Mouse (Mus musculus): ENCODE measurements around the gene Tdp2.
"Not testable (repeated sequence)": the region's sequence is repeated elsewhere in the genome, so short reads cannot be mapped to it uniquely, and the experiment has no call there.

The Tdp2 gene

DNA sequence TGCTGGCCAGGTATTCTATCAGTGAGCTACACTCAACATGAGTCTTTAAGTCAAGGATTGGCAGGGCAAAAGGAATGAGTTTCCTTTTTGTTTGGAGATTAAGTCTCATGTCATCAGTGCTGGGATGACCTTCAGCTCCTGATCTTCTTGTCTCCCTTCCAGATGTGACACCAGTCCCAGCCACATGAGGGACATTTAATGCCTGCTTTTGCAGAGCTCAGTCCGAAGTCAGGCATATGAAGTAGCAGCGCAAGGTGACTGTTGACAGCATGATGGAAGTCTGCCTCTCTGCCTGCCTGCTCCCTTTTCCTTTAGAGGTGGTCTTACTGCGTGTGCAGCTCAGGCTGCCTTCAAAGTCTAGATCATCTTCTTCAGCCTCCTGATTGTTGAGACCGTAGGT is 6.8 kb upstream of the Tdp2 start:
- DNase-seq (ENCODE audit: low spot score): no peak

DNA sequence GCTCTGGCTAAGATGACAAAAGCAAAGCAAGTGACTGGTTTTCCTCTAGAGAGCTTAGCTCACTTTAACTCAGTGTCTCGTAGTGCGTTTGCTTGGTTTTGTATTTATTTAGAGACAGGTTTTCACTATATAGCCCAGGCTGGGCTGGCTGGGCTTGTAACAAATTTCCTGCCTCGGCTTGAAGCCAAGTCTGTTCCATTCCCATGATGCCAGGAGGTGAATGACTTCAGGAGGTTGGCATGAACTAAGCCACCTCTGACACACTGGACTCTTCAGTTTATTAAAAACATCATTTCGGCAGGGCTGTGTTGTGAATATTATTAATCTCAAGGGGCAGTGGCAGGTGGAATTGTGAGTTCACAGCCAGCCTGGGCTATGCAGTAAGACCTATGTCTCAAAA is 5.9 kb upstream of the Tdp2 start:
- no peak for DNase-seq (ENCODE audit: low spot score)

- DNase-seq (ENCODE audit: low spot score): no peak
These were observed 5.4 kb upstream of the Tdp2 start for GRCm38 (mm10) chr13:24826116-24826515.

DNA sequence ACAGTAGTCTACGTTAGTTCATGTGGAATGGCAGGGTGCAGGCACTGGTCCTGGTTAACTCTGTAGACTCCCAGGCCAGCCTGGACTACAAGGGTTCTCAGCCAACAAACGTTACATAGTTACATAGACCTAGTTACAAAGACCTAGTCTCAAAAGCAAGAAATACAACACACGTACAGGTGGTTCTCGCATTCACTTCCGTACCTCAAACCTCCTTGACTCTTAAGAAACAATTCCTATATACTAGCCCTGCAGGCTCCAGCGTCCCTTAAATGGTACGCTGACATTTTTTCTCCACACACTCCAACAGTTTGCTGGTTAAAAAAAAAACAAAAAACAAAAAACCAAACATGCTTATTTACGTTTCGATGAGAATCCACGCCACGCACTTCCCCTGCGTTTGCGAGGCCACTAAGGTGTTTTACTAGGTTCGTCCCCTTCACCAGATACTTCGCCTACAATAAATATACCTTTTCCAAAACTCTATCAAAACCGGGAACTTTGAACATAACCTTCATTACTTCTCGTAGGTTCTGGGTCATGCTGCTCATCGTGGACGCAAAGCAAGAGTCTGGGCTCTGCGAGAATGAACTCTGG is 625 bp upstream of the Tdp2 start:
- peak; percentile 58 for DNase-seq (ENCODE audit: low spot score)

DNA sequence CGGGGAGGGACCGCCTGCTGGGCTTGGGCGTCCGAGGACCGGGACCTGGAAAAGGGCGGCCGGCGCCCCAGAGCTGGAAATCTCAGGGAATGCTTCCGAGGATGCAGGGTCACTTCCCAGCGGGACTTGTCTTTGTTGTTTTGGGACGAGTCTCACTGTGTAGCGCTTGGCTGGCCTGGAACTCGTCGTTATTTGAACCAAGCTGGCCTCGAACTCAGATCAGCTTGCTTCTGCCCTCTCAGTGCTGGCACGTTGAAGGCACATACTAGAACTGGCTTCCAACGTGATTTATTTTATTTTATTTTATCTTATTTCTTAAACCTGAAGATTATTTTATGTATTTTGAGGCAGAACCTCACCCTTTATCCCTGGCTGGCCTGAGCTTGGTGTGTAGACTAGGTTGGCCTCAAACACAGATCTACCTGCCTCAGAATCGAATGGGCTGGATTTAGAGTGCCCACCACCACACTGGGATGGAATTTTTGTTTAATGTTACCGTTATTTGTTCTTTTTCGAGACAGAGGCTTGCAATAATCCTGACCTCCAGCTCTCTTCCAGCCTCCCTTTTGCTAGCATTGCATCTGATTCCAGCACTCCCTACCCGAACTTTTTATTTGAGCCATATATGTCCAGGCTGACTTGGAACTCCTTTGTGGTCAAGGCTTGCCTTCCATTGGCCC is 792 bp downstream of the Tdp2 start:
- DNase-seq (ENCODE audit: low spot score): no peak

- no peak for DNase-seq (ENCODE audit: low spot score)
These were observed 1.3 kb downstream of the Tdp2 start for GRCm38 (mm10) chr13:24832811-24833155.

GRCm38 (mm10) chr13:24837765-24838164 is 6.3 kb downstream of the Tdp2 start:
- DNase-seq (ENCODE audit: low spot score): not testable (repeated sequence)

- DNase-seq (ENCODE audit: low spot score): no peak
These were observed 8.4 kb downstream of the Tdp2 start for GRCm38 (mm10) chr13:24839831-24840230.

- DNase-seq (ENCODE audit: low spot score): no peak
These were observed 10.2 kb downstream of the Tdp2 start for GRCm38 (mm10) chr13:24841702-24842101.

DNA sequence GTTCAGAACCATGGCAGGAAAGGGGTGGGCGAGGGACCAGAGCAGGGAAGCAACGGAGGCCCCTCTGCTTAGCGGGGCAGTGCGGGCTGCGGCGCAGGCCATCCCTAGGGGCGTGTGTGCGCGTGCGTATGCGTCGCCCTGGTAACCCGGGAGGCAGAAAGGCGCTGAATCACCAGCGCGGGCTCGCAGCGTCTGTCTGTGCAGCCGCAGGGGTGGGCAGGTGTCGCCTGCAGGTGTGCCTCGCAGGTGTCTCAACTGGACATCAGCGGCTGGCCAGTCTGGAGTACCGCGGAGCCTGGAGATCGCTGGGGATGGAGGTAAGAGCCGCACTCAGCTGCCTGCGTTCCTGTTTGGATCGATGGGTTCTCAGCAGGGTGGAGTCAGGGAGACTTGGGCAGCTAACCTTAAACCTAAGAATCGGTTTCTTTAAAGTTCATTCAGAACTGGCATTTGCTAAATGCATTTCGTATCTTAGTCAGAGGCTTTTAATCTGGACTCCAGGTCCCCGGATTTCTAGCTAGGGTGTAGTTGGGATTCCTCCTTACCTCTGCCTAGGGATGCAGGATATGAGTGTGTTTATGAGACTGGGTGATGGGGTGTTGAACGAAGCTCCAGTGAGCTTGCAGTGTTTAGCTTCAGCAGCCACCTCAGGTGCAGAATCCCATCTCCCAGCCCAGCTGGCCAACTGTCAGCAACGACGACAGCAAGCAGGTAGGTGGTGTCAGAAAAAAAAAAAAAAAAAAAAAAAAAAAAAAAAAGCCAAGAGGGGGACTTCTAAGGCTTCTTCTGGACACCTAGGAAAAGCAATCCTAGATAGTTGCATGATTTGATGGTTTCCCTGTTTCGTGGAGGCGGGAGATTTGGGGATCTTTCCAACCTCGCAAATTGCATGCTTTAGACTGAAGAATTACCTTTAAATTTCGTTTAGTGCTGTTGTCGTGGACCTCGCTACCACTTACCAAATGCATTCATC is 13.8 kb downstream of the Tdp2 start, which contains the start of gene D130043K22Rik:
TSS of gene D130043K22Rik (plus strand) at position 153 of the 973 bp plus-strand sequence.
- peak; percentile 54 for DNase-seq (ENCODE audit: low spot score)

DNA sequence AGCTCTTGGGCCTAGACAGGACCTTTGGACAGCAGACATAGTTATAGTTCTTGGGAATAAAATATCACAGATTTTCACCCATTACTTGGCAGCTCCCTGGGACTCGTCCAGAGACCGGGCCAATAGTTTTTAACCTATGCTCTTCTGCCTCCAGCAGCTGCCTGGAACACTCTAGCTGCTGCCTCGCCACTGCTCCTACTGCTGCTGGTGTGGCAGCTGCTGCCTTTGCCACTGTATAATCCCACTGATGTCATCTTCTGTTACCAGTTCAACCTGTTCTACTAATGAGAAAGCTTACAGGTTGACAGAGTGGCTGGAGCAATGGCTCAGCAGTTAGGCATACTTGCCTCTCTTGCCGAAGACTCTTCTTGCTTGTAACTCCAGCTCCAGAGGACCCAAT is 17.8 kb downstream of the Tdp2 start:
- no peak for DNase-seq (ENCODE audit: low spot score)

GRCm38 (mm10) chr13:24851989-24852388 is 20.5 kb downstream of the Tdp2 start:
- DNase-seq (ENCODE audit: low spot score): no peak

GRCm38 (mm10) chr13:24852570-24852969 is 21.1 kb downstream of the Tdp2 start:
- no peak for DNase-seq (ENCODE audit: low spot score)

DNA sequence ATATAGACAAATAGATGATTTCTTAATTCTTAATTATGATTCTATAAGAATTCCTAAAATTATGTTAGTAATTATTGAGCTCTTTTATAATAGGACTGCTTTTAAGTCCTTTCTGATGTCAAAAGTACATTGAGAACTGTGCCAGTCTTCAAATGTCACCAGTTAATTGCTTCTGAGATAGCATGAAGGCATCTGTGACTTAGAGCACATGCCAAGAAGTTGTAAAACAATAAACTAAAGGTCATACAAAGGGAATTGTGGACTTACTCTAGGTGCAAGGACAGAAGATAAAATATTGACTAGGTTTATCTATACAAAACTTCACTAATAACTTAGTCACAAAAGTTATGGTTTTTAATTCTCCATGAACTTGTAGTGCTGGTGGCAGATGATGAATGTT is 27.6 kb downstream of the Tdp2 start:
- no peak for DNase-seq (ENCODE audit: low spot score)

DNA sequence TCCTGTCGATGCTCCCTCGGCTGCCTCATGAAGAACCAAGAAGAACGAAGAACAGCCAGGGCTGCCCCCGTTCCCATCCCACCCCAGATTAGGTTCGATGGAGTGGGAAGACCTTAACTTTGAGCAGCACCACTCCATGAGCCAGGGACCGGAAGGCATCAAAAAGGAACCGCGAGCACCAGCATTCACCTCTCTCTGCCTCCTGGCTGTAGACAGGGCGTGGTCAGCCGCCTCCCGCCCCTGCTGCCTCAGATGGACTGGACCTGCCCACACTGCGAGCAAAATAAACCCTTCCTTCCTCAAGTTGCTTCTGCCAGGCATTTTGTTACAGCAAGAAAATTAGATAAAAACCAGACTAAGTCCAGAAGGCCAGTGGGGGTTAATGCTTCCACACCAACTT is 29.6 kb downstream of the Tdp2 start:
- no peak for DNase-seq (ENCODE audit: low spot score)

DNA sequence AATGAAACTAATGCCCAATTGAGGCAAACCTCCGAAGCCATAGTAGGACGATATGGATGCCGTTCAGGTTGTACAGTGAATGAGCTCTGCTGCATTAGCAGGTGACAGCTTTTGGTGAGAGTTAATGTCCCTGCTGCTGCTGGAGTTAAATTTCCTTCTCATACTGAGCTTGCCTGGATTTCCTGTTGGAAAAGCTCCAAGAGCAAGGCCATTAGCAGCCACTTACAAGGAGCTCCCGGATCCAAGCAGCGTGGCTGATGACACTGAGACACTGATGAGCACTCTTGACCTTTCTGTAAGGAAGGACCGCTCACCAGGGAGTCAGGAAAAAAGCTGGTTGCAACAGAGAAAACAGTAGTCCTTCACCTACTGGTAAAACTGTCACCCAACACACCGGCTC is 30.5 kb downstream of the Tdp2 start:
- DNase-seq (ENCODE audit: low spot score): no peak

- peak; percentile 32 for DNase-seq (ENCODE audit: low spot score)
These were observed 31.0 kb downstream of the Tdp2 start for GRCm38 (mm10) chr13:24862520-24862919.

DNA sequence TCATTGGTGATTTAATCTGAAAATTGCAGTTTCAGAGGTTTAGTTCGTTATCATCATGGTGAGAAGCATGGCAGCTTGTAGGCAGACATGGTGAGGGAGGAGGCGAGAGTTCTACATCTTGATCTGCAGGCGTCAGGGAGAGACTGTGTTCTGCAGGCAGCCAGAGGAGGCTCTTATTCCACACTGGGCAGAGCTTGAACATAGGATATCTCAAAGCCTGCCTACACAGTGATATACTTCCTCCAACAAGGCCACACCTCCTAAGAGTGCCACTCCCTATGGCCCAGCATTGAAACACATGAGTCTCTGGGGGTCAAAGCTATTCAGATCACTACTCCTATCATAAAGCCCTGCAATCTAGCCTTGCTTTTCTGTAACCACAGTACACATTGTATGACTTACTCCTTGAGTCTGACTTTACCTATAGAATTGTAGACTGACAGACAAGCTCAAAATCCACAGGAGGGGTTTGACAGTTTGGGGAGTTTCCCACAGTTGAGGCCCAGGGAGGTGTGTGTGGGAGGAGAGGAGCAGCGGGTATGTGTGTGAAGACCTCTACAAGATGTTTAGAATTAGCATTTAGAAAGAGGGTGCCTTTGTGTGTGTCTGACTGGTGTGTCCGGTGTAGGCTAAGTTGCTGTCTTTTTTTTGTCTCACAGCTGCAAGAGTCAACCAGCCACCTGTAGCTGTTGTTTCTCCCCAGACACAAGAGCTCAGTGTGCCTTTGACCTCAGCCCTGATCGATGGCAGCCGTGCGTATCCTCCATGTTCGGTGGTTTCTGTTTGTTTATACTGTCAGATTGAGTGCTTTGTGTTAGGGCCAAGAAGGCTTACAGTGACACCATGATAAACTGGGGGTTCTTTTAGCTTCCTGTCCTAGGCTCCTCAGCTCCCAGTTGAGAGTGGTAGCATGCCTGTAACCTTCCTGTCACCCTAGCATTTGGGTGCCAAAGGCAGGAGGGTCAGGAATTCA is 35.2 kb downstream of the Tdp2 start:
- DNase-seq (ENCODE audit: low spot score): no peak

GRCm38 (mm10) chr13:24867789-24868188 is 36.3 kb downstream of the Tdp2 start:
- DNase-seq (ENCODE audit: low spot score): no peak

GRCm38 (mm10) chr13:24868233-24868632 is 36.8 kb downstream of the Tdp2 start:
- DNase-seq (ENCODE audit: low spot score): no peak

GRCm38 (mm10) chr13:24879359-24880040 is 48.0 kb downstream of the Tdp2 start:
- peak; percentile 12 for DNase-seq (ENCODE audit: low spot score)
